Mouse (Mus musculus) midbrain, postnatal 0 days (tissue): ENCODE data around the gene Rab43. TPM values are rescaled to one million over a fixed set of nuclear protein-coding genes. Genes with fewer than 3 reads are reported as not detected.

ENCODE experiments used
- ATAC-seq: fragments of 200-750 bp; cut with Nextera tagmentation; 2 replicates; pipeline ENCODE4 v1.8.0; 2017; ENCODE audit warnings: moderate number of reproducible peaks, mild to moderate bottlenecking, moderate TSS enrichment, moderate library complexity; ENCODE audit not compliant: low FRiP score
- DNase-seq: peaks from one replicate; pipeline ENCODE4 v3.0.0-alpha.2; 2015; ENCODE audit warnings: low spot score
- H3K27ac ChIP-seq: fragments of 300-500 bp; sonication (generic); 2 replicates; pipeline ENCODE4 v1.5.1; 2014; ENCODE audit warnings: low read depth, mild to moderate bottlenecking, low read length, mixed read lengths
- H3K27me3 ChIP-seq: fragments of 300-500 bp; sonication (generic); 2 replicates; pipeline ENCODE4 v1.6.1; 2014; ENCODE audit warnings: low read length, control low read depth, mixed read lengths; ENCODE audit not compliant: insufficient read depth
- H3K36me3 ChIP-seq: fragments of 300-500 bp; sonication (generic); 2 replicates; pipeline ENCODE4 v1.6.1; 2014; ENCODE audit warnings: low read length, control low read depth, mixed read lengths; ENCODE audit not compliant: insufficient read depth
- H3K4me1 ChIP-seq: fragments of 300-500 bp; sonication (generic); 2 replicates; pipeline ENCODE4 v1.6.1; 2014; ENCODE audit warnings: mild to moderate bottlenecking, control low read depth, antibody characterized with exemption, low read length, mixed read lengths; ENCODE audit not compliant: insufficient read depth
- H3K4me2 ChIP-seq: fragments of 300-500 bp; sonication (generic); 2 replicates; pipeline ENCODE4 v1.6.1; 2014; ENCODE audit warnings: low read depth, mild to moderate bottlenecking, low read length, mixed read lengths; ENCODE audit not compliant: poor library complexity, severe bottlenecking
- H3K4me3 ChIP-seq: fragments of 300-500 bp; sonication (generic); 2 replicates; pipeline ENCODE4 v1.5.1; 2014; ENCODE audit warnings: low read depth, mild to moderate bottlenecking, low read length, moderate library complexity
- H3K9ac ChIP-seq: fragments of 300-500 bp; sonication (generic); replicated peaks from 2 replicates; pipeline ENCODE4 v1.6.1; 2014; ENCODE audit warnings: mild to moderate bottlenecking, low read length, moderate library complexity, mixed read lengths; ENCODE audit not compliant: poor library complexity, severe bottlenecking
- H3K9me3 ChIP-seq: fragments of 300-500 bp; sonication (generic); 2 replicates; pipeline ENCODE4 v1.6.1; 2016; ENCODE audit warnings: low read length, control low read depth
- CTCF ChIP-seq: IDR thresholded peaks from 2 replicates; pipeline ENCODE4 v1.5.1; 2016; ENCODE audit warnings: antibody characterized with exemption, mild to moderate bottlenecking
- WGBS: fragments of 180-500 bp; shearing (Covaris S2); extraction: QIAGEN DNeasy Blood & Tissue Kit; methylation state at CpG from one replicate; pipeline ENCODE4 v1.1.7; 2014; 5-methylcytosine and 5-hydroxymethylcytosine counted together
- polyA plus RNA-seq: library from polyadenylated mRNA; unstranded; fragments of >200 nt; fragmentation: Nextera tagmentation; extraction: Ambion mirVana; gene quantifications from 2 replicates; pipeline ENCODE4 v1.2.1, GENCODE M21; 2015
- total RNA-seq: library from RNA; depleted of rRNA; stranded (reverse); fragments of >200 nt; gene quantifications from 2 replicates; pipeline ENCODE4 v1.2.3, GENCODE M21; 2014

Gene Rab43
- total and polyA plus RNA-seq, 2 experiments from 2014 or later = 9.9 to 31.6 TPM

DNA sequence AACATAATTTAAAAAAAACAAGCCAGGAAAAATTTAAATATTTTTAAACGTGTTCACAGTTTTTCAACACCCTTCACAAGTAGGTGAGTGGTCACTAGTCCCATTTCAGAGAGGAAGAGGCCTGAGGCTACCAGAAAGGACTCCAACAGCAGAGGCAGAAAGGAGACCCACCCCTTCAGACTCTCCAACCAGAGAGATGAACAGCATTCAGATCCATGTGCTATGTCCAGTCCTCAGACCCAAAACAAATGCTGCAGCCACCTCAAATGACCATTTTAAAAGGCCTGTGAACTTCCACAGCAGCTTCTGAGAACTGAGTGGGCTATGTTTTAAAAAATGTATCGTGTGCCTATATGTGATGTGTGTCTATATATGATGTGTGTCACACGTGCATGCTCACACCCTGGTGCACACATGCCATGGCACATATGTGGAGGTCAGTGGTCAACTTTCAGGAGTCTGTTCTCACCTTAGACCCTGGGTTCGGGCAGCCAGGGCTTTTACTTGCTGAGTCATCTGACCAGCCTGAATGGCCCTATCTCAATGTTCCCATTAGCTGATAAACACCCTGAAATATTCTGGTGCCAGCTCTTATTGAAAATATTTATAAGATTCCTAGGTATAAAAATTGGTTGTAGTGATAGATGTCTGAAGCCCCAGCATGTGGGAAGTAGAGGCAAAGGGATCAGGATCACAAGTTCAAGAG, 4.1 kb downstream of the Rab43 start:
- ATAC-seq = no peak

DNA sequence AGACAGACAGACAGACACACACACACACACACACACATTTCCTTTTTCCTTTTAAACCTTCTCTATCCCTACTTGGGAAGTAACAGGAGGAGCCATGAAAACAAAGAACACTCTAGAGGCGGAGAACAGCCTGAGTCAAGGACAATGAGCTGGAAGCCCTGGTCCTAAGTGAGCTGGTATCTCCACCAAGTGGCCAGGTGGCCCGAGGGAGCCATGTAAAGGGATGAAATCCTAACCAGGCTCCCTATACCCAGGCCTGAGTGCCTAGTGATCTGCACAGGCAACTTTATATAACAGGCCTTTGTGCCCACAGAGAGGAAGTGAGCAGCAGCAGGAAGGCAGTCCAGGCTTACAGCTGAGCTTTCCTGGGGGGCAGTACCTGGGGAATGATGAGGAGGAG, 5.1 kb downstream of the Rab43 start:
- H3K36me3 ChIP-seq = no peaks in the 10 kb centered on the region
- H3K4me1 ChIP-seq = peaks cover 5% of the 10 kb centered on the region; the same call in 1 of the 2 replicates
- no peaks in the 10 kb centered on the region for H3K9me3 ChIP-seq
- H3K4me2 ChIP-seq = no peak overlapping the region
- no peak for DNase-seq
- no peak for ATAC-seq
- TF ChIP-seq CTCF = no peak
- H3K27me3 ChIP-seq = no peaks in the 10 kb centered on the region
- no peak overlapping the region for H3K4me3 ChIP-seq
- no peak overlapping the region for H3K27ac ChIP-seq
- WGBS = 50% methylated on average over 2 of the region's 2 CpGs
- 0 out of 2 replicates have a peak overlapping the region, but pooled peaks have one; percentile 13 for H3K9ac ChIP-seq

More for the DNA sequence above, 4.1 kb downstream of the Rab43 start:
- 79% methylated on average over 4 of the region's 4 CpGs for WGBS
- Histone ChIP-seq H3K9ac (no peak overlapping the region), H3K4me1 (peaks cover 5% of the 10 kb centered on the region; the same call in 1 of the 2 replicates), H3K27me3 (no peaks in the 10 kb centered on the region), H3K4me2 (no peak overlapping the region), H3K9me3 (no peaks in the 10 kb centered on the region), H3K4me3 (no peak overlapping the region), H3K27ac (no peak overlapping the region), H3K36me3 (no peaks in the 10 kb centered on the region)
- no peak for TF ChIP-seq CTCF
- no peak for DNase-seq

DNA sequence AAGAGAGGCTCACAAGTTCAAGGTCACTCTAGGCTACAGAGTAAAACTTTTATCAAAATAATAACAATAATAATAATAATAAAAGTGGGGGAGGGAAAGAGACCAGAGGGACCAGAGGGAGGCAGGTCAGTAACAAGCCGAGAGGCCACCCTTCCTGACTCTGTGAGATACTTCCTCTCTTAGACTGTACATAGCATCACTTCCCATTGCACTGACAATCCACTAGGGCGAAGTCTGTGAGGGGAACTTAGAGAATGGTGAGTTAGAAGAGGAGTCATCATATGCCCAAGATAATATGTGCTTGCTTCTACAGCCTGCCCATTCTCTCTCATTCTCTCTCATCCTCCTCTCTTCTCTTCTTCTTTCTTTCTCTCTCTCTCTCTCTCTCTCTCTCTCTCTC, 5.9 kb downstream of the Rab43 start:
- no peak overlapping the region for H3K4me3 ChIP-seq
- H3K9me3 ChIP-seq = no peaks in the 10 kb centered on the region
- 70% methylated on average over 2 of the region's 2 CpGs for WGBS
- no peak overlapping the region for H3K9ac ChIP-seq
- no peak overlapping the region for H3K27ac ChIP-seq
- H3K4me1 ChIP-seq = peaks cover 5% of the 10 kb centered on the region; the same call in 1 of the 2 replicates
- TF ChIP-seq CTCF = peak; percentile 16; the same call in 1 of the 2 replicates
- no peak overlapping the region for H3K4me2 ChIP-seq
- ATAC-seq (no peak), DNase-seq (no peak)
- no peaks in the 10 kb centered on the region for H3K36me3 ChIP-seq
- H3K27me3 ChIP-seq = no peaks in the 10 kb centered on the region

DNA sequence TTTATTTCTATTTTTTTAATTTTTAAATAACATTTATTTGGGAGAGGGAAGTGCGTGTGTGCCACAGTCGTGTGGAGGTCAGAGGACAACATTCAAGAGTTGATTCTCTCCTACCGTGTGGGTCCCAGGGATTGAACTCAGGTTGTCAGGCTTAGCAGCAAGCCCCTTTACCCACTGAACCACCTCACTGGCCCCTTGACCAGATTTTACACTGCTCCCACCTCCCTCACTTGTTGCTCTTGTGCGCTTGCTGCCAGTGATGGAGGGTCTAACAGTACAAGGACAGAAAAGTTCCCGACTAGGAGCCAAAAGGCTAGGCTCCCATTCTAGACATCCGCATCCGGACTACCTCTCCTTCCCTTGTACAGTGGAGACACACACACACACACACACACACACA, 6.5 kb downstream of the Rab43 start:
- TF ChIP-seq CTCF = no peak
- H3K36me3 ChIP-seq = no peaks in the 10 kb centered on the region

DNA sequence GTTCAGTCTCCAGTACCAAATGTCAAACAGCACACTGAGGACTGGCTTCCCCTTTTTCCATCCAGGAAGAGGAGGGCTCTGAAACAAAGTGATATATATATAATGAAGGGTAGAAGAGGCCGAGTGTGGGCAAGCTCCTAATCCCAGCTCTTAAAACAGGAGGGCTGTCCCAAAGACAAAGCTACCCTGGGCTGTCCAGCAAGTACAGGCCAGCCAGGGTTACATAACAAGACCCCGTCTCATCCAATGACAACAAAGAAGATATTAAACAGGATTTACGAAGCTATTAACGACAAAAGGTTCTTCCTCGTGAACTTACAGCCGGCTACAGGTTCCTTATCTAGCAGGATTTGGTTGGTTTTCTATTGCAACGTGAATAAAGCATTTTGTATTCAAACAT, 7.1 kb downstream of the Rab43 start:
- TF ChIP-seq CTCF = no peak
- 74% methylated on average over 7 of the region's 7 CpGs for WGBS
- Histone ChIP-seq H3K36me3 (no peaks in the 10 kb centered on the region), H3K9ac (no peak overlapping the region), H3K9me3 (no peaks in the 10 kb centered on the region), H3K27ac (no peak overlapping the region), H3K27me3 (no peaks in the 10 kb centered on the region), H3K4me2 (no peak overlapping the region), H3K4me3 (no peak overlapping the region), H3K4me1 (no peaks in the 10 kb centered on the region)
- ATAC-seq (no peak), DNase-seq (no peak)

More for the DNA sequence above, 6.5 kb downstream of the Rab43 start:
- Histone ChIP-seq H3K4me2 (no peak overlapping the region), H3K27me3 (no peaks in the 10 kb centered on the region), H3K4me3 (no peak overlapping the region), H3K27ac (no peak overlapping the region), H3K4me1 (0 out of 2 replicates have a peak, but pooled peaks cover under 1% of the 10 kb centered on the region), H3K9me3 (no peaks in the 10 kb centered on the region), H3K9ac (no peak overlapping the region)
- ATAC-seq (no peak), DNase-seq (no peak)
- 91% methylated on average over 7 of the region's 7 CpGs for WGBS

DNA sequence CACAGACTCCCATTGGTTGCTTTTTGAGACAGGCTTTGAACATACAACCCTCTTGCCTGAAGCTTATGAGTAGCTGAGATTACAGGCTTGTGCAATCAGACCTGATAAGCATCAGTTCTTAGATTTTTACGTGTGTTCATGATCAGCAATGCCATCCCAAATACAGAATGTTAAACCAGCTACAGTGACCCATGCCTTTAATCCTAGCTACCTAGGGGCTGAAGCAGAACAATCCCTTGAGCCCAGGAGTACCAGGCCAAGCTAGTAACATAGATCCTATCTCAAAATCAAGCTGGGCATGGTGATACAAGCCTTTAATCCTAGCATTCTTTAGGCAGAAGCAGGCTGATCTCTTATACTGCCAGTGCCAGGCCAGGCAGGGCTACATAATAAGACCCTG, 7.9 kb downstream of the Rab43 start:
- ATAC-seq = no peak

More for the DNA sequence above, 7.9 kb downstream of the Rab43 start:
- TF ChIP-seq CTCF = no peak
- no peak overlapping the region for H3K9ac ChIP-seq
- no peaks in the 10 kb centered on the region for H3K27me3 ChIP-seq
- no peaks in the 10 kb centered on the region for H3K9me3 ChIP-seq
- H3K4me1 ChIP-seq = no peaks in the 10 kb centered on the region
- H3K27ac ChIP-seq = no peak overlapping the region
- no peak overlapping the region for H3K4me3 ChIP-seq
- DNase-seq = no peak
- no peaks in the 10 kb centered on the region for H3K36me3 ChIP-seq
- no peak overlapping the region for H3K4me2 ChIP-seq
- WGBS = 86% methylated on average over 1 of the region's 1 CpGs
